Mouse (Mus musculus) heart, postnatal 25 days (tissue): Measurements from ENCODE around the gene Mup17. TPM values are rescaled to one million over a fixed set of nuclear protein-coding genes. Genes with fewer than 3 reads are reported as not detected.
"Not testable (repeated sequence)": the region's sequence is repeated elsewhere in the genome, so short reads cannot be mapped to it uniquely, and the experiment has no call there.

Experiments used
- DNase-seq: peaks from one replicate; pipeline ENCODE4 v3.0.0; 2022; ENCODE audit warnings: low spot score
- intact Hi-C: fragments of 180-260 bp; cut with DNase I; formaldehyde crosslinking; loops from one replicate; pipeline ENCODE4 v1.15.1; 2025
- total RNA-seq, 2 experiments: library from RNA; stranded (reverse); gene quantifications; 2 replicates each; pipeline ENCODE4 v1.2.3; 2021

The Mup17 gene
- total RNA-seq = not detected

GRCm38 (mm10) chr4:61595771-61596170 is at the start of gene Mup17:
Gene Mup17, minus strand, starts transcription at chr4:61595871.
- DNase-seq, intact Hi-C loops: not testable (repeated sequence)

GRCm38 (mm10) chr4:61571561-61571960 is 24.1 kb downstream of the Mup17 start:
- intact Hi-C loops, DNase-seq: not testable (repeated sequence)

DNA sequence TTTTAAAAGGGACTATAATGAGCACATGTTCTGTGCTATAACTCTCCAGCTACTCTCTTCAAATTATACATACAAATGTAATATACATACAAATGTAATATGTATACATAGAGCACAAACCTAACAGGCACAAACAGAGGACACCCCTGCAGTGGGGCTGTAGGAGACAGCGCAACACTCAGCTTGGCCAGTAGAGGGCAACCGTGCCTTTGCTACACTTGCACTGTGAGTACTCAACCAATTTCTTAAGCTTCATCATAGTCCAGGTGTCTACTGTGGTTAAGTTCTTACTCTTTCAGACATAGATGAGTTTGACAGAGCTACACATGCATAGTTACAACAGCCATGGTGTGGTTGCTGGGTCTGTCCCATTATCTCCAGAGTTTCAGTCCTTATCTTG is 39.8 kb downstream of the Mup17 start:
- intact Hi-C loops, DNase-seq: not testable (repeated sequence)

Other genes with a start within 250 kb of the Mup17 start
- gene Mup15, start 156.1 kb downstream of the Mup17 start, total RNA-seq = not detected
- gene Mup16, start 76.3 kb downstream of the Mup17 start, total RNA-seq = not detected
- not detected for gene Mup18, start 78.3 kb upstream of the Mup17 start, total RNA-seq
- not detected for gene Mup19, start 186.4 kb upstream of the Mup17 start, total RNA-seq
- not detected for gene Mup5, start 239.4 kb upstream of the Mup17 start, total RNA-seq